Mouse (Mus musculus): ENCODE results near the gene Ercc8. TPM values are rescaled to one million over a fixed set of nuclear protein-coding genes. Genes with fewer than 3 reads are reported as not detected.

The Ercc8 gene
- polyA plus RNA-seq, 1 experiment from 2014 or later = 32.0 TPM

- H3K4me1 ChIP-seq (ENCODE audit: control insufficient read depth, insufficient read depth, low read length) = peaks cover 10% of the 10 kb centered on the region
- H3K4me3 ChIP-seq (ENCODE audit: low read depth, low read length) = no peak overlapping the region
- no peak for ATAC-seq
- H3K9ac ChIP-seq (ENCODE audit: low read depth, low read length) = peak overlapping the region; percentile 10; the same call in 1 of the 2 replicates
- WGBS = 59% methylated on average over 11 of the region's 11 CpGs
- H3K27ac ChIP-seq (ENCODE audit: low read length) = peak overlapping the region; percentile 22; the same call in 1 of the 2 replicates
- no peaks in the 10 kb centered on the region for H3K36me3 ChIP-seq (ENCODE audit: control insufficient read depth, insufficient read depth, low read length)
- H3K27me3 ChIP-seq (ENCODE audit: control insufficient read depth, insufficient read depth, low read depth, low read length) = no peaks in the 10 kb centered on the region
- peak overlapping the region; percentile 21; the same call in 1 of the 2 replicates for H3K4me2 ChIP-seq (ENCODE audit: low read length)
- H3K9me3 ChIP-seq (replicated peaks; ENCODE audit: control insufficient read depth, low read length, poor library complexity, severe bottlenecking) = no peaks in the 10 kb centered on the region
Observed at GRCm38 (mm10) chr13:108124096-108124495, 34.4 kb upstream of the Ercc8 start.

- Histone ChIP-seq H3K9me3 (replicated peaks; ENCODE audit: control insufficient read depth, low read length, poor library complexity, severe bottlenecking) (no peaks in the 10 kb centered on the region), H3K36me3 (ENCODE audit: control insufficient read depth, insufficient read depth, low read length) (no peaks in the 10 kb centered on the region), H3K9ac (ENCODE audit: low read depth, low read length) (no peak overlapping the region), H3K4me2 (ENCODE audit: low read length) (no peak overlapping the region), H3K4me1 (ENCODE audit: control insufficient read depth, insufficient read depth, low read length) (peaks cover 10% of the 10 kb centered on the region), H3K4me3 (ENCODE audit: low read depth, low read length) (no peak overlapping the region), H3K27me3 (ENCODE audit: control insufficient read depth, insufficient read depth, low read depth, low read length) (no peaks in the 10 kb centered on the region), H3K27ac (ENCODE audit: low read length) (no peak overlapping the region)
- no peak for ATAC-seq
- WGBS = 96% methylated on average over 2 of the region's 2 CpGs
Observed at GRCm38 (mm10) chr13:108126246-108126645, 32.3 kb upstream of the Ercc8 start.

- no peak overlapping the region for H3K9ac ChIP-seq (ENCODE audit: low read depth, low read length)
- H3K4me1 ChIP-seq (ENCODE audit: control insufficient read depth, insufficient read depth, low read length) = peaks cover 10% of the 10 kb centered on the region
- H3K9me3 ChIP-seq (replicated peaks; ENCODE audit: control insufficient read depth, low read length, poor library complexity, severe bottlenecking) = no peaks in the 10 kb centered on the region
- no peak for ATAC-seq
- H3K27ac ChIP-seq (ENCODE audit: low read length) = no peak overlapping the region
- no peak overlapping the region for H3K4me2 ChIP-seq (ENCODE audit: low read length)
- H3K27me3 ChIP-seq (ENCODE audit: control insufficient read depth, insufficient read depth, low read depth, low read length) = no peaks in the 10 kb centered on the region
- 0% methylated on average over 1 of the region's 1 CpGs for WGBS
- no peaks in the 10 kb centered on the region for H3K36me3 ChIP-seq (ENCODE audit: control insufficient read depth, insufficient read depth, low read length)
- no peak overlapping the region for H3K4me3 ChIP-seq (ENCODE audit: low read depth, low read length)
Observed at GRCm38 (mm10) chr13:108127130-108127529, 31.4 kb upstream of the Ercc8 start.

GRCm38 (mm10) chr13:108127883-108128282 lies 30.6 kb upstream of the Ercc8 start:
- no peak for ATAC-seq
- peaks cover 6% of the 10 kb centered on the region; the same call in 1 of the 2 replicates for H3K4me1 ChIP-seq (ENCODE audit: control insufficient read depth, insufficient read depth, low read length)

GRCm38 (mm10) chr13:108129070-108129469 lies 29.5 kb upstream of the Ercc8 start:
- Histone ChIP-seq H3K27ac (ENCODE audit: low read length) (no peak overlapping the region), H3K4me3 (ENCODE audit: low read depth, low read length) (no peak overlapping the region), H3K4me1 (ENCODE audit: control insufficient read depth, insufficient read depth, low read length) (no peaks in the 10 kb centered on the region), H3K27me3 (ENCODE audit: control insufficient read depth, insufficient read depth, low read depth, low read length) (no peaks in the 10 kb centered on the region), H3K36me3 (ENCODE audit: control insufficient read depth, insufficient read depth, low read length) (no peaks in the 10 kb centered on the region), H3K9me3 (replicated peaks; ENCODE audit: control insufficient read depth, low read length, poor library complexity, severe bottlenecking) (no peaks in the 10 kb centered on the region), H3K9ac (ENCODE audit: low read depth, low read length) (no peak overlapping the region), H3K4me2 (ENCODE audit: low read length) (no peak overlapping the region)
- WGBS = 53% methylated on average over 7 of the region's 7 CpGs
- ATAC-seq = no peak

More at GRCm38 (mm10) chr13:108127883-108128282, 30.6 kb upstream of the Ercc8 start:
- Histone ChIP-seq H3K27me3 (ENCODE audit: control insufficient read depth, insufficient read depth, low read depth, low read length) (no peaks in the 10 kb centered on the region), H3K4me2 (ENCODE audit: low read length) (no peak overlapping the region), H3K9ac (ENCODE audit: low read depth, low read length) (no peak overlapping the region), H3K27ac (ENCODE audit: low read length) (no peak overlapping the region), H3K9me3 (replicated peaks; ENCODE audit: control insufficient read depth, low read length, poor library complexity, severe bottlenecking) (no peaks in the 10 kb centered on the region), H3K36me3 (ENCODE audit: control insufficient read depth, insufficient read depth, low read length) (no peaks in the 10 kb centered on the region), H3K4me3 (ENCODE audit: low read depth, low read length) (no peak overlapping the region)
- 56% methylated on average over 1 of the region's 1 CpGs for WGBS

GRCm38 (mm10) chr13:108130737-108131136 lies 27.8 kb upstream of the Ercc8 start:
- no peak for ATAC-seq
- Histone ChIP-seq H3K9me3 (replicated peaks; ENCODE audit: control insufficient read depth, low read length, poor library complexity, severe bottlenecking) (no peaks in the 10 kb centered on the region), H3K4me2 (ENCODE audit: low read length) (no peak overlapping the region), H3K9ac (ENCODE audit: low read depth, low read length) (no peak overlapping the region), H3K27me3 (ENCODE audit: control insufficient read depth, insufficient read depth, low read depth, low read length) (no peaks in the 10 kb centered on the region), H3K36me3 (ENCODE audit: control insufficient read depth, insufficient read depth, low read length) (no peaks in the 10 kb centered on the region), H3K4me1 (ENCODE audit: control insufficient read depth, insufficient read depth, low read length) (no peaks in the 10 kb centered on the region), H3K27ac (ENCODE audit: low read length) (no peak overlapping the region), H3K4me3 (ENCODE audit: low read depth, low read length) (no peak overlapping the region)
- WGBS = 93% methylated on average over 5 of the region's 5 CpGs

- no peak for ATAC-seq
- 67% methylated on average over 6 of the region's 6 CpGs for WGBS
- Histone ChIP-seq H3K27ac (ENCODE audit: low read length) (no peak overlapping the region), H3K4me2 (ENCODE audit: low read length) (no peak overlapping the region), H3K9me3 (replicated peaks; ENCODE audit: control insufficient read depth, low read length, poor library complexity, severe bottlenecking) (no peaks in the 10 kb centered on the region), H3K9ac (ENCODE audit: low read depth, low read length) (no peak overlapping the region), H3K4me1 (ENCODE audit: control insufficient read depth, insufficient read depth, low read length) (no peaks in the 10 kb centered on the region), H3K27me3 (ENCODE audit: control insufficient read depth, insufficient read depth, low read depth, low read length) (no peaks in the 10 kb centered on the region), H3K4me3 (ENCODE audit: low read depth, low read length) (no peak overlapping the region), H3K36me3 (ENCODE audit: control insufficient read depth, insufficient read depth, low read length) (no peaks in the 10 kb centered on the region)
Observed at GRCm38 (mm10) chr13:108132031-108132819, 26.3 kb upstream of the Ercc8 start.

GRCm38 (mm10) chr13:108135617-108136016 lies 22.9 kb upstream of the Ercc8 start:
- no peaks in the 10 kb centered on the region for H3K27me3 ChIP-seq (ENCODE audit: control insufficient read depth, insufficient read depth, low read depth, low read length)
- no peak overlapping the region for H3K4me2 ChIP-seq (ENCODE audit: low read length)
- H3K27ac ChIP-seq (ENCODE audit: low read length) = no peak overlapping the region
- no peak overlapping the region for H3K4me3 ChIP-seq (ENCODE audit: low read depth, low read length)
- no peaks in the 10 kb centered on the region for H3K4me1 ChIP-seq (ENCODE audit: control insufficient read depth, insufficient read depth, low read length)
- H3K36me3 ChIP-seq (ENCODE audit: control insufficient read depth, insufficient read depth, low read length) = no peaks in the 10 kb centered on the region
- H3K9me3 ChIP-seq (replicated peaks; ENCODE audit: control insufficient read depth, low read length, poor library complexity, severe bottlenecking) = no peaks in the 10 kb centered on the region
- ATAC-seq = no peak
- 70% methylated on average over 6 of the region's 6 CpGs for WGBS
- no peak overlapping the region for H3K9ac ChIP-seq (ENCODE audit: low read depth, low read length)

- Histone ChIP-seq H3K4me1 (ENCODE audit: control insufficient read depth, insufficient read depth, low read length) (no peaks in the 10 kb centered on the region), H3K4me2 (ENCODE audit: low read length) (no peak overlapping the region), H3K36me3 (ENCODE audit: control insufficient read depth, insufficient read depth, low read length) (no peaks in the 10 kb centered on the region), H3K4me3 (ENCODE audit: low read depth, low read length) (no peak overlapping the region), H3K9ac (ENCODE audit: low read depth, low read length) (no peak overlapping the region), H3K27ac (ENCODE audit: low read length) (no peak overlapping the region), H3K9me3 (replicated peaks; ENCODE audit: control insufficient read depth, low read length, poor library complexity, severe bottlenecking) (no peaks in the 10 kb centered on the region), H3K27me3 (ENCODE audit: control insufficient read depth, insufficient read depth, low read depth, low read length) (no peaks in the 10 kb centered on the region)
- WGBS = 78% methylated on average over 5 of the region's 5 CpGs
- no peak for ATAC-seq
Observed at GRCm38 (mm10) chr13:108138403-108138977, 20.0 kb upstream of the Ercc8 start.
